Mouse (Mus musculus) adrenal gland, postnatal 36 days (tissue): Measurements from ENCODE around the gene Dpagt1. TPM values are rescaled to one million over a fixed set of nuclear protein-coding genes. Genes with fewer than 3 reads are reported as not detected.
"Not testable (repeated sequence)": the region's sequence is repeated elsewhere in the genome, so short reads cannot be mapped to it uniquely, and the experiment has no call there.

ENCODE experiments used
- DNase-seq, 2 experiments: peaks; one replicate each; pipeline ENCODE4 v3.0.0; 2021; ENCODE audit warnings: mixed read lengths in 1 of 2
- total RNA-seq, 2 experiments: library from RNA; stranded (reverse); gene quantifications; 2 replicates each; pipeline ENCODE4 v1.2.3; 2021

The Dpagt1 gene
- total RNA-seq, 2 experiments from 2014 or later, result 25.3 to 32.7 TPM

GRCm38 (mm10) chr9:44337436-44338169 is 11.8 kb downstream of the Dpagt1 start:
- no peak for DNase-seq

- DNase-seq, result no peak
Observed at GRCm38 (mm10) chr9:44338574-44338973, 12.8 kb downstream of the Dpagt1 start.

DNA sequence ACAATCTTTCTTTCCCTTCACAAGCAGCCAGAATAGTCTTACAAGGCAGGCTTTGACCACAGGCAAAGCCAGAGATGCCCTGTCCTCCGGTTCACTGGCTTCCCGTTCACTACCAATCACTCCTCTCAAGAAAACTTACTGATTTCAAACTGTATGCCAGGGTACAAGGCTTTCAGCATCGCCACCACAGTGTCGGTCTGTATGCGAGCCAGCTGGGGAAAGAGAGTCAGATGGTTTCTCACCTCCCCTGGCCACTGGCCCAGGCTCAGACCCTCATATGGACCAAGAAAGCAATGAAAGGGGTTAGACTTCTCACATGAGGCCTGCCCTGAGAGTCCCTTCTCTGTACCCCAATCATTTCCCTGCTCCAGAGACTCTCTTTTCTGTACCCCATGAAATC is 15.7 kb downstream of the Dpagt1 start:
- DNase-seq, result no peak

GRCm38 (mm10) chr9:44342173-44342572 is 16.4 kb downstream of the Dpagt1 start:
- DNase-seq, result no peak

GRCm38 (mm10) chr9:44342605-44343004 is 16.8 kb downstream of the Dpagt1 start:
- DNase-seq, result no peak

GRCm38 (mm10) chr9:44343290-44343689 is 17.5 kb downstream of the Dpagt1 start:
- peak; percentile 42 to 51 for DNase-seq

- DNase-seq, result peak; percentile 95
Observed at GRCm38 (mm10) chr9:44343781-44344421, 18.1 kb downstream of the Dpagt1 start, which contains the start of gene Hmbs. Hmbs (minus strand) TSS chr9:44344228.

DNA sequence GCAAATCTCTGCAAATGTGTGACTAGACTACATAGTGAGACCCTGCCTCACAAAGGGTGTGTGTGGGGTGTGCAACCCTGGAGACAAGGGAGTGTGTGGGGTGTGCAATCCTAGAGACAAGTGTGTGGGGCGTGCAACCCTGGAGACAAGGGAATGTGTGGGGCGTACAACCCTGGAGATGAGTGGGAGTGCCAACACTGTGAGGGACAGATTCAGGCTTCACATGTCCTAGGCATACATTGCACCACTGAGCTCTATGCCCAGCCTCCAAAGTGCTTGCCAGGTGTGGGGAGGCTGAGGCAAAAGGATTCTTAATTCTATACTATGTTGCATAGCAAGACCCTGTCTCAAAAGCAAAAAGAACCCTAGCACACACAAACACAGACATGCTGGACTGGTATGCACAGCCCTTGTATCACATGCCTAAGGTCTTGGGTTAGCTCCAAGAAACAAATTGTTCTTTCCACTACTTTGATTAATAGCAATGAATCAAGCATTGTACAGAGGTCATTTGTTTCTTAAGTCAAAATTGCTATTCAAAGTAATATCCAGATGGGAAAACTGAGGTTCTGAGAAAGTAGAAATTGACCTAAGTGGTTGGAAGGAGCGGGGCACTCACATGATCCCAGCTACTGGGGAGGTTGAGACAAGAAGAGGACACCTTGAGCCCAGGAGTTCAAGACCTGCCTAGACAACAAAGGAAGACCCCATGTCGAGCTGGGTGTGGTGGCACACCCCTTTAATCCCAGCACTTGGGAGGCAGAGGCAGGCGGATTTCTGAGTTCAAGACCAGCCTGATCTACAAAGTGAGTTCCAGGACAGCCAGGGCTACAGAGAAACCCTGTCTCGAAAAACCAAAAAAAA is 20.0 kb downstream of the Dpagt1 start:
- no peak for DNase-seq

- DNase-seq, result no peak
Observed at GRCm38 (mm10) chr9:44347166-44347565, 21.3 kb downstream of the Dpagt1 start.

DNA sequence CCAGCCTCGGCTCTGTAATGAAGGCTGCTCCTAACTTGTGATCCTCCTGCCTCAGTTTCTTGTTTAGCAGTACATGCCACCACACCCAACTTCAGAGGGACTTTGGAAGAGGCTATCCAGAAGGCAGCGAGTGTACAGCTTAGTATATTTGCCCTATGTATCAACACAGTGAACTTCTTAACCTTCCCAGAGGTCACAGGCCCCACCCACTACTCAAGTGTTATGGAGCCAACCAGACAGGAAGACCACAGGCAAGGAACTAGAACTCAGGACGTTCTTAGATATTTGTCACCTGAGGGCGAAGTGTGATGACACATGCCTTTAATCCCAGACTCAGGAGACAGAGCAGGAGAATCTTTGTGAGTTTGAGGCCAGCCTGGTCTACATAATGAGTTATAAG is 21.8 kb downstream of the Dpagt1 start:
- no peak for DNase-seq

GRCm38 (mm10) chr9:44348546-44348945 is 22.7 kb downstream of the Dpagt1 start:
- DNase-seq, result no peak

- no peak for DNase-seq
Observed at GRCm38 (mm10) chr9:44351396-44351795, 25.6 kb downstream of the Dpagt1 start.

DNA sequence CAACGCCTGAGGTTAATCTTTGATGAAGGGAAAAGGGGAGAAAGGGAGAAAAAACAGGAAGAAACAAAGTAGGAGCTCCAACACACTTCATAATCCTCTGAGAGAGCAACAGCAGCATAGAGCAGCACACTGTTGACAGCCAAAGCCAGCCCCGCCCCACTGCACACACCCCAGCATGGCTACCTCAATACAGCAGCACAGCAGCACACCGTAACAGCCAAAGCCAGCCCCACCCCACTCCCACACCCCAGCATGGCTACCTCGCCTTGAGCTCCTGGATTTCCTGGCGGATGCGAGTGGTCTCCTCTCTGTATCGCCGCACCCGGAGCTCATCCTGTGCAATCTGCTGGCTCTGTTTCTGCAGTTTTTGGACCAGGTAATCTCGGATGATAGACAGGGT is 26.5 kb downstream of the Dpagt1 start:
- no peak for DNase-seq

DNA sequence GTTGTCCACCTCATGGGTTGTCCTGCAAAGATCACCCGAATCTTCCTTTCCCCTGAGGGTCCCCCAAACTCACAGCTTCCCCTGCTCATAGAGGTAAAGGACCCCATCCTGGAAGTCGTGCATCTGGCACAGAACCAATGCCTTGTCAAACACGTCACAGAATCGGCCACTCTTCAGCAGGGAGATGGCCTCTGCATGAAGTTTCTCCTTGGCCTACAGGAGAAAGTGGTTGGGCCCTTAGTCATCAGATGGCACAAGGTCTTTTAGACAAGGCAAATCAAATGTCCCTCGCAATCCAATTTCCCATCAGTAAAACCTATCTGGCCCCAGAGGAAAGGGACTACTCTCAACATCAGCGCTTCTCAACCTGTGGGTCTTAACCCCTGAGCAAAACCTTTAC is 27.3 kb downstream of the Dpagt1 start:
- peak; percentile 39 to 59 for DNase-seq

DNA sequence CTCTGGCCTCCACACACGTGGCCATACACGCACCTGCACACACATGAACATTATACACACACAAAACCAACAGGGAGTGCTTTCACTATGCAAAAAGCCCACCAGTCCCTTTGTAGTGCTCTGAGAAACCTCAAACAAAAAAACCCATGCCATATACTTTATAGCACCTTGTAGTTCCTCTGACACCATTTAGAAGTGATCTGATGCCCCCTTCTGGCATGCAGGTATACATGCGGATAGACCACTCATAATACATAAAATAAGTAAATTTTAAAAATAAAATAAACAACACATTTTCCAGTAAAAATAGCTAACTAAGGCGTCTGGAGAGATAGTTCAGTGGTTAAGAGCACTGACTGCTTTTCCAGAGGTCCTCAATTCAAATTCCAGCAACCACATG is 31.4 kb downstream of the Dpagt1 start:
- peak in 1 of 2 experiments; percentile 56 for DNase-seq

DNA sequence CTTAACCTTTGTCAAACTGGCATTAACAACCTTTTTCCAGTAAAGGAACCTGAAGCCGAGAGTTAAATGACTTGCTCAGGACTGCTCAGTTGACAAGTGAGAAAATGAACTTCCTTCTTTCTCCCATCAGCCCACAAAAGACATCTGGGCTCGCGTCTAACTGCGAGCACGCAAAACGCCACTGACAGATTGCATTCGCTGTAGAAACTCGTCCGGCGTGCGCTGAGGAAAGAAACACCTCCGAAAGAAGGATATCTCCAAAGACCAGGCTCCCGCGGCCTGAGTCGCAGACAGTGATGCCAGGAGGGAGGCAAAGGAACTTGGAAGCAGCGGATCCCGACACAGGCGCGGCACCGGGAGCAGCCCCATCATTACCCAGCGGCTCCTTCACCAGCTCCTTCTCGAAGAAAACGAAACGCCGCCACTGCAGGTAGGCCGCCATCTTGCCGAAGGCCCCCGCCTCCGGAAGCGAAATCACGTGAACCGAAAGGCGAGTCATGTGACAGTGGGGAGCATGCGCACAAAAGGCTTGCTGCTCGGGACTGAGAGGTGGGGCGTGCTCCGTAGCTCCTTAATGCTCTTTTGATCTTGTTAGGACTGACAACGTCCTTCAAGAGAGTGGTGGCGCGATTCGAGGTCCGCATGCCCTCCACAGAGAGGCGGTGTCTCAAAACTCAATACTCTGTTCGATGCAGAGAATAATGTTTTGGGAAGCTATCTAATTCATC is 35.5 kb downstream of the Dpagt1 start, which contains the start of gene Vps11:
TSS of gene Vps11 (minus strand) at position 481 of the 728 bp plus-strand sequence.
- DNase-seq, result peak; percentile 95 to 96

DNA sequence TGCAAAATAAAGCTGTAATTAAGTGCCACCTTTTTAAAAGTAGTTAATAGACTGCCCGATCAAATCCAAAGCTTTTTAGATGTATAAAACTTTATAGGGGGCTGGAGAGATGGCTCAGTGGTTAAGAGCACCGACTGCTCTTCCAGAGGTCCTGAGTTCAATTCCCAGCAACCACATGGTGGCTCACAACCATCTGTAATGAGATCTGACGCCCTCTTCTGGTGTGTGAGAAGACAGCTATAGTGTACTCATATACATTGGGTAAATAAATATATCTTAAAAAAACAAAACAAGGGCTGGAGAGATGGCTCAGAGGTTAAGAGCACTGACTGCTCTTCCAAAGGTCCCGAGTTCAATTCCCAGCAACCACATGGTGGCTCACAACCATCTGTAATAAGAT is 36.1 kb downstream of the Dpagt1 start:
- not testable (repeated sequence) for DNase-seq

DNA sequence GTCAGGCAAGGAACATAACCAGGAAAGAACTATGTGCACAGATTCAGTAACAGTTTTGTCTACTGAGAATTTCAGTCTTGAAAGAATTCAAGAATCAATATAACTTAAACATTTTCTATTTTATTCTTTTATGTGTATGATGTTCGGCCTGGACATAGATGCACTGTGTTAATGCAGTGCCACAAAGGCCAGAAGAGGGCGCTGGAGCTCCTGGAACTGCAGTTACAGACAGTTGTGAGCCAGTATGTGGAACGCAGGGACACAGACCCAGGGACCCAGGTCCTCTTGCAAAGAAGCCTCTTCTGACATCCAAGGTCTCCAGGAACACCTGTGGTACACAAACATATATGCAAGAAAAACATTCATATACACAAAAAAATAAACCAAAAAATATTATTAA is 38.7 kb downstream of the Dpagt1 start:
- peak; percentile 50 to 57 for DNase-seq

DNA sequence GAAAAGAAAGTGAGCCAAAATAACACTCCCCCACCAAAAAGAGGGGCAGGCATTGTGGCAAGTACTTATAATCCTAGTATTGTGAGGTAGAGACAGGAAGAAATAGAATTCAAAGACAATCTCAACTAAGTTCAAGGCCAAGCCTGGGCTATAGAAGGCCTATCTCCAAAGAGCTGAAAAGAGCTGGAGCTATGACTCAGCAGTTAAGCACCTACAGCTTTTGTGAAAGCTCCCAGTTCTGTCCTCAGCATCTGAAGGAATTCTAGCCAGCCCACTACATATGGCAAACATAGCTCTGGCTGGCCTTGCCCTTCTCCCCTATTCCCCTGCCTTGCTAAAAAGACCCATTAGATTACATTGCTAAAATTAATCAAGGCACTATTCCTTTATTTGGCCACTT is 47.6 kb downstream of the Dpagt1 start:
- no peak for DNase-seq

GRCm38 (mm10) chr9:44376141-44376540 is 50.3 kb downstream of the Dpagt1 start:
- peak in 1 of 2 experiments; percentile 36 for DNase-seq

- not testable (repeated sequence) for DNase-seq
Observed at GRCm38 (mm10) chr9:44377335-44377734, 51.5 kb downstream of the Dpagt1 start.
